Mouse (Mus musculus): Measurements from ENCODE around the gene Cd81. TPM values are rescaled to one million over a fixed set of nuclear protein-coding genes. Genes with fewer than 3 reads are reported as not detected.

Gene Cd81
- polyA plus RNA-seq, 1 experiment = 653 TPM

DNA sequence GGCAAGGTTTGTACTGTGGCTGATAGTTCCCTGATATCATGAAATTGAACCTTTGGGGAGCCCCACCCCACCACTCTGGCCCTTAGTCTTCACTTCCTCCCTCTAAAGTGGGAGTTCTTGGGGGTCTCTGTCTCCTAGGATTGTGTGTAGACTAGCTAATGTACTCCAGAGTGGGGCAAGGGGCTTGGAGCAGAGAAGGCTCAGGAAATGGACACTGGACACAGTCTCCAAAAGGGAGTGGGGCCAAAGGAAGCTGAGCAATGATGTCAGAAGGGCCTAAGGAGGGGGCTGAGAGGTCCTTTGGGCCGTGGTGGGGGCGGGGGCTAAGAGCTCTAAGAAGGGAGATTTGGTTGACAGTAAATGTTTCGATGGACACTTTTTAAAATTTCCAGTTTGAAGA lies 2.5 kb downstream of the Cd81 start:
- no peak for TF ChIP-seq CTCF (IDR thresholded peaks at IDR 0.05; ENCODE audit: extremely low read depth, insufficient read depth, low read length)
- TF ChIP-seq POLR2A (IDR thresholded peaks at IDR 0.05; ENCODE audit: extremely low read depth, insufficient read depth, low read length) = no peak
- no peak overlapping the region for H3K27ac ChIP-seq (ENCODE audit: insufficient read depth, low read length)
- peaks cover 30% of the 10 kb centered on the region for H3K4me1 ChIP-seq (ENCODE audit: control insufficient read depth, insufficient read depth, low read length)
- H3K4me3 ChIP-seq (ENCODE audit: insufficient read depth, low read length) = peak overlapping the region; percentile 97

DNA sequence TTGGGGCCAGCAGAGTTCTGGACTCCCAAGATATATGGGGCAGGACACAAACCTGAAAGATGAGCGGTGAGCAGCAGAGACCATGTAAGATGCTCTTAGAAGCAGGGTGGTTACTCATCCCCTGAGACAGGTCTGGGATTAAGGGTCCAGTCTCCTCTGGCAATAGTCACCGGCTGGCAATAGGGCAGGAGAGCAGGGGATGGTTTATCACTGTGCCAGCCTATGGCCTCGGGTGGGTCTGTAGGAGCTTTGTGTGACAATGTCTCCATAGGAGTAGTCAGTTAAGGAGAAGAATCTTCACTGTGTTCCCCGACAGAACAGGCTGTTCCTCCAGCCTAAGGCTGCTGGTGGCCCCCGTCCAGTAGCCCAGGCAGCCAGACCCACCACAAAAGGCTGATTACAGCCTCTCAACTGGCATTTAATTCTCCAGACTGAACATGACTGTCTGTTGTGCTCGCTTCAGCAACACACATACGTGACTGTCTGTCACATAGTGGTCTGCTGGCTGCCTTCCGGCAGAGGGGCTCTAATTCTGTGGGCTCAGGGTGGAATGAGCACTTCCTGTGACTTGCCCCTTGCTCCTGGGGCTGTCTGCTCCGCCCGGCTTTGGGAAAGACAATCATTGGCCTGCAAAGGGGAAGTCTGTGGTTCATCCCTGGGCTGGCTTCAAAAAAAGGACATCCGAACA lies 3.1 kb downstream of the Cd81 start:
- no peak for TF ChIP-seq CTCF (IDR thresholded peaks at IDR 0.05; ENCODE audit: extremely low read depth, insufficient read depth, low read length)
- peak overlapping the region; percentile 97 for H3K4me3 ChIP-seq (ENCODE audit: insufficient read depth, low read length)
- H3K4me1 ChIP-seq (ENCODE audit: control insufficient read depth, insufficient read depth, low read length) = peaks cover 34% of the 10 kb centered on the region
- peak overlapping the region; percentile 56 for H3K27ac ChIP-seq (ENCODE audit: insufficient read depth, low read length)

DNA sequence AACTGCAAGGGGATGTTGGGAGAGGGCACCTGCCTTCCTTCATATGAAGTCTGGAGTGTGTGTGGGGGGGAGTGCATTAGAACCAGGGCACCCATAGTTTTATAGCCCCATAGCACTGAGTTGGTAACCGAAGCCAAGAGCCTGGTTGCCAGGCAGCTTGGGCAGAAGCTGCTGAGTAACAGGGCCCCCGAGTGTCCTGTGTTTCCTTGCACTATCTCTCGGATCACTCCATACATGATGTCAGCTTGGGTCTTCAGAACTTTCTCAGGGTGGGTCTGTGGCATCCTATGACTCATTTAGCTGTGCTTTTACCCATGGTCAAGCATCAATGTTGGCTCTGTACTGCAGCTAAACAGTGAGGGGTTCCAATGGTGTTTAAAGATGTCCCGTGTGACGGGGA lies 4.5 kb downstream of the Cd81 start:
- Histone ChIP-seq H3K27ac (ENCODE audit: insufficient read depth, low read length) (no peak overlapping the region), H3K4me1 (ENCODE audit: control insufficient read depth, insufficient read depth, low read length) (peaks cover 36% of the 10 kb centered on the region), H3K4me3 (ENCODE audit: insufficient read depth, low read length) (no peak overlapping the region)
- TF ChIP-seq CTCF (IDR thresholded peaks at IDR 0.05; ENCODE audit: extremely low read depth, insufficient read depth, low read length) (no peak), POLR2A (IDR thresholded peaks at IDR 0.05; ENCODE audit: extremely low read depth, insufficient read depth, low read length) (no peak)

DNA sequence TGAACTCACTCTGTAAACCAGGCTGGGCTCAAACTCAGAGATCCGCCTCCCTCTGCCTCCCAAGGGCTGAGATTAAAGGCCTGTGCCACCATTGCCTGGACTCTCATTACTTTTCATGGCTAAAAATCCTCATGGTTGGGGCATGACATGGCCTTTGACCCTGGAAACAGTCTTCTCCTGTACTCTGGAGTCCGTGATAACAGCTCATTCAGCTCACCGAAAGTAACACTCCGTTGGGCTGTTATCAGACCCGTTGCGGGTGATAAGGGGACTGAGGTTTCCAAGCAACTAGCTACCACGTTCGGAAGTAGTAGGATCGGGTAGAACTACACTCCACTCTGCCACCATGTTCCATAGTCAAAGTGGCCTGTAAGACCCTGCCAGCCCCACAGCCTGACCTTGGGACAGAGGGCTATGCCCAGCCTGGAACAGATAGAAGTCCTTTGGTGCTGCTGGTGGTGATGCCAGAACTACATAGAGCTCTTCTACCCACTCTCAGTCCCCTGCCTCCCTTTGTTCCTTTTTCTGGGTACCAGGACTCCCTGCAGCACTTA lies 5.2 kb downstream of the Cd81 start:
- Histone ChIP-seq H3K27ac (ENCODE audit: insufficient read depth, low read length) (peak overlapping the region; percentile 42; the same call in 1 of the 2 replicates), H3K4me3 (ENCODE audit: insufficient read depth, low read length) (no peak overlapping the region), H3K4me1 (ENCODE audit: control insufficient read depth, insufficient read depth, low read length) (peaks cover 37% of the 10 kb centered on the region)
- TF ChIP-seq CTCF (IDR thresholded peaks at IDR 0.05; ENCODE audit: extremely low read depth, insufficient read depth, low read length) (no peak), POLR2A (IDR thresholded peaks at IDR 0.05; ENCODE audit: extremely low read depth, insufficient read depth, low read length) (no peak)

DNA sequence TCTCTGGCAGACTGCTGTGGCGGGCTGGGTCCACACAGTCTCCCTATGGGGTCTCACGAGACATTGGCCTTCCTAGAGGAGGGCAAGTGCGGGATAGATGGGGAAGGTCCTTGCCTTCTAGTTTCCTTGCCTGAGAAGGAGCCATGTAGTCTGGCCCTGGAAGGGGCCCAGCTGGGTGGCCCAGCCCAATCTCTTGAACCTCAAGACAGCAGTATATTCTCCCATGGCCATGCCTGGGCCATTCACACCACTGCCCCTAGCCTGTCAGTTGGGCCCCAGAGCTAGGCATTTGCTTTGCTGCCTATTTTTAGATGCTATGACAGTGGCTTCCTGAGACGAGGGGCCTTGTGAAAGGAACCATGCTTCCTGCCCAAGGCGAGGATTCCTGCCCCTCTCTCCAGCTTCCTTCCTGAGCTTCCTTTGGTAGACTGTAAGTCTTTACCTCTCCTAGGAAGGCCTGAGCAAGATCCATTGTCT lies 5.7 kb downstream of the Cd81 start:
- no peak overlapping the region for H3K4me3 ChIP-seq (ENCODE audit: insufficient read depth, low read length)
- peak overlapping the region; percentile 42 for H3K27ac ChIP-seq (ENCODE audit: insufficient read depth, low read length)
- peaks cover 37% of the 10 kb centered on the region for H3K4me1 ChIP-seq (ENCODE audit: control insufficient read depth, insufficient read depth, low read length)
- TF ChIP-seq CTCF (IDR thresholded peaks at IDR 0.05; ENCODE audit: extremely low read depth, insufficient read depth, low read length) (no peak), POLR2A (IDR thresholded peaks at IDR 0.05; ENCODE audit: extremely low read depth, insufficient read depth, low read length) (no peak)

DNA sequence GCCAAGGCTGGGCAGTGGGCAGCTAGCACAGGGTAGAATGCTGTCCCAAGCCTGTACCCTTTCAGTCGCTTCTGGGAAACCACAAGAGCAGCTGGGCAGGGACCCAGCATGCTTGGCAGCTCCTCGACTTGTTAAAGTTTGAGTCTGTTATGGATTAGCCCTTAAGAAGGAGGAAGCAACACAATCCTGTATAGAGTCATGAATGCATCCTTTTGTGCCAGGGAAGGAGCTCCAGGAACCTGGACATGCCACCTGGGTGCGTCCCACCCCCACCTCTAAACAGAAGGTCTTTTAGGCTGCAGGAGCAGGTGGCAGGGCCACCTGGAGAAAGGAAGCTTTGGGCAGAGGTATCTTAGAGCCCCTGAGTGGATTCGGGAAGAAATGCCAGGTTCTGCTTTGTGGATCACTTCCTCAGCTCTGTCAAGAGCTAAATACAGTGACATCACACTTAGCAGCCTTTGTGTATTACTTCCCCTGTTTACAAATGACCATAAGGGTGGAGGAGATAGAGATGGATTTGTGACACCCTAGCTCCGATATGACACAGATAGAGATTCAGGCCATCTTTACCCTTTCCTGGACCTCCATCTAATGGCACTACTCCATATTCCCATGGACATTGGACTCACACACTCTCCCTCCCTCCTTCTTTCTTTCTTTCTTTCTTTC lies 6.8 kb downstream of the Cd81 start:
- TF ChIP-seq CTCF (IDR thresholded peaks at IDR 0.05; ENCODE audit: extremely low read depth, insufficient read depth, low read length) (no peak), POLR2A (IDR thresholded peaks at IDR 0.05; ENCODE audit: extremely low read depth, insufficient read depth, low read length) (no peak)
- H3K4me1 ChIP-seq (ENCODE audit: control insufficient read depth, insufficient read depth, low read length) = peaks cover 34% of the 10 kb centered on the region
- H3K4me3 ChIP-seq (ENCODE audit: insufficient read depth, low read length) = no peak overlapping the region
- H3K27ac ChIP-seq (ENCODE audit: insufficient read depth, low read length) = peak overlapping the region; percentile 53; the same call in 1 of the 2 replicates

DNA sequence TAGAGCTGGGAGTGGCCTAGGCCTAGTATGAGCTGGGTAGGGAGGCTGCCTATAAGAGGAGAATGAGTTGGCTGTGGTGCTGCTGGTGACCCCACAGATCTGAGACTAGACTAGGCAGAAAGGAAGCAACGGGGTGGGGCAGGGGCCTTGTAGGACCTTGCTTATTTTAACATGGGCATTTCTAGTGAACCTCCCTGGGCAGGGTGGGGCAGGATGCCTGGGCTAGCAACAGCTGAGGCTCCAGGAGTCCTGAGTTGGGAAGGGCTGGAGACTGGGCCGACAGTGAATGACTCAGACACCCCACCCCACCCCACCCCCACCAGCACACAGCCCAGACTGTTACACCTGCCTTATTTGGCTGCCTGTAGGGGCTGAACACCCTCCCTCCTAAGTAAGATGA lies 10.2 kb downstream of the Cd81 start:
- H3K4me1 ChIP-seq (ENCODE audit: control insufficient read depth, insufficient read depth, low read length) = peaks cover 24% of the 10 kb centered on the region
- TF ChIP-seq CTCF (IDR thresholded peaks at IDR 0.05; ENCODE audit: extremely low read depth, insufficient read depth, low read length) (no peak), POLR2A (IDR thresholded peaks at IDR 0.05; ENCODE audit: extremely low read depth, insufficient read depth, low read length) (no peak)
- no peak overlapping the region for H3K27ac ChIP-seq (ENCODE audit: insufficient read depth, low read length)
- H3K4me3 ChIP-seq (ENCODE audit: insufficient read depth, low read length) = no peak overlapping the region

DNA sequence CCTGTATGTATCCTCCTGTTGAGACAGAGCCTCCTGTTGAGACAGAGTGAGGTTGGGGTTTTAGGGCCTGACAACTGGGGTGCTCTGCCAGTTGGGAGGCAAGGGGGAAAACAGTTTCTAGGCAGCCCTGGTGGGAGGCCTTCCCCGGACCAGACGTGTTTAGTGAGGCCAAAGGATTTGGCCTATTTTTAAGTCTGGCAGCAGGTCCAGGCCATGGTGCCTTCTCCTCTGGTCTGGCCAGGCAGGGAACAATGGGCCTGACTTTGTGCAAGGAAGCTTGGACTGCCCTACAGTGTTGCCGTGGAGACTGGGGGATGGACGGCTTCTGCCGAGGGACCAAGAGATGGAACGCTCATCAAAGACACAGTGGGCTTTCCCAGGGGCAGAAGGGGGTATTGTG lies 11.7 kb downstream of the Cd81 start:
- no peak overlapping the region for H3K4me3 ChIP-seq (ENCODE audit: insufficient read depth, low read length)
- H3K4me1 ChIP-seq (ENCODE audit: control insufficient read depth, insufficient read depth, low read length) = peaks cover 12% of the 10 kb centered on the region
- TF ChIP-seq POLR2A (IDR thresholded peaks at IDR 0.05; ENCODE audit: extremely low read depth, insufficient read depth, low read length) (no peak), CTCF (IDR thresholded peaks at IDR 0.05; ENCODE audit: extremely low read depth, insufficient read depth, low read length) (no peak)
- no peak overlapping the region for H3K27ac ChIP-seq (ENCODE audit: insufficient read depth, low read length)

DNA sequence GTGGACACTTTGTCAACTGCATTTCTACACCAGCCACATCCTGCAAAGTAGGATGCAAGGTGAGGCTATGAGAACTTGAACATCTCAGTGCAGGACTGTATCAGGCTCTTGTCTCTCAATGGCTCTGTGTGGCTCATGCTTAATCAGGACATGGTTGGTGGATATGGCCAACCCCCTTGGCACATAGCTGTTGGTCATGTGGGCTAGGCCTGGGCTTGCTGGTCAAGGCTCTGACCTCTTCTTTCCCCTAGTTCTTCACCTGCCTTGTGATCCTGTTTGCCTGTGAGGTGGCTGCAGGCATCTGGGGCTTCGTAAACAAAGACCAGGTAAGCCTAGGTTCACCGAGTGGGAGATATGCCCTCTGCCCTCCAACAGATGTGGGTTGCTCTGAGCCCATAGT lies 13.2 kb downstream of the Cd81 start:
- Histone ChIP-seq H3K27ac (ENCODE audit: insufficient read depth, low read length) (no peak overlapping the region), H3K4me3 (ENCODE audit: insufficient read depth, low read length) (no peak overlapping the region), H3K4me1 (ENCODE audit: control insufficient read depth, insufficient read depth, low read length) (peaks cover 8% of the 10 kb centered on the region)
- no peak for TF ChIP-seq POLR2A (IDR thresholded peaks at IDR 0.05; ENCODE audit: extremely low read depth, insufficient read depth, low read length)
- TF ChIP-seq CTCF (IDR thresholded peaks at IDR 0.05; ENCODE audit: extremely low read depth, insufficient read depth, low read length) = no peak

DNA sequence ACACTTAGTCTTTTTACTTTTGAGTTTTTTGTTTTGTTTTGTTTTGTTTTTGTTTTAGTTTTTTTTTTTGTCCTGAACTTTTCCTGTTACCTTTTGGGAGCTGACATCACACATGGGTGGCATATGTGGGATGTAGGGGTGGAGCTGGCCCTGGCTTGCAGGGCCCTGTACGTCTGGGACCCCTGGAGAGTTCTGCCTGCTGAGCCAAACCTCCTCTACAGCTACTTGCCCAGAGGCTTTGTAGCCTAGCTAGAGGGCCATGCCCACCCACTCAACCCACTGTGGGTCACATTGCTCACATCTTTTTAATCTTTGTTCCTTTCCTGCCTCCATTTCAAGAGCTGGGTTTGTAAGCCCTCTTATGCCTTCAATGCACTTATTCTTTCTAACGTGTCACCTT lies 14.9 kb downstream of the Cd81 start:
- Histone ChIP-seq H3K4me1 (ENCODE audit: control insufficient read depth, insufficient read depth, low read length) (peaks cover 2% of the 10 kb centered on the region; the same call in 1 of the 2 replicates), H3K27ac (ENCODE audit: insufficient read depth, low read length) (no peak overlapping the region), H3K4me3 (ENCODE audit: insufficient read depth, low read length) (no peak overlapping the region)
- TF ChIP-seq CTCF (IDR thresholded peaks at IDR 0.05; ENCODE audit: extremely low read depth, insufficient read depth, low read length) (no peak), POLR2A (IDR thresholded peaks at IDR 0.05; ENCODE audit: extremely low read depth, insufficient read depth, low read length) (no peak)

All from cortical plate, adult 2 months (tissue).